Mouse (Mus musculus): ENCODE measurements around the gene Rnf216. TPM values are rescaled to one million over a fixed set of nuclear protein-coding genes. Genes with fewer than 3 reads are reported as not detected.

Gene Rnf216
- polyA plus RNA-seq, 1 experiment from 2014 or later = 38.7 TPM

DNA sequence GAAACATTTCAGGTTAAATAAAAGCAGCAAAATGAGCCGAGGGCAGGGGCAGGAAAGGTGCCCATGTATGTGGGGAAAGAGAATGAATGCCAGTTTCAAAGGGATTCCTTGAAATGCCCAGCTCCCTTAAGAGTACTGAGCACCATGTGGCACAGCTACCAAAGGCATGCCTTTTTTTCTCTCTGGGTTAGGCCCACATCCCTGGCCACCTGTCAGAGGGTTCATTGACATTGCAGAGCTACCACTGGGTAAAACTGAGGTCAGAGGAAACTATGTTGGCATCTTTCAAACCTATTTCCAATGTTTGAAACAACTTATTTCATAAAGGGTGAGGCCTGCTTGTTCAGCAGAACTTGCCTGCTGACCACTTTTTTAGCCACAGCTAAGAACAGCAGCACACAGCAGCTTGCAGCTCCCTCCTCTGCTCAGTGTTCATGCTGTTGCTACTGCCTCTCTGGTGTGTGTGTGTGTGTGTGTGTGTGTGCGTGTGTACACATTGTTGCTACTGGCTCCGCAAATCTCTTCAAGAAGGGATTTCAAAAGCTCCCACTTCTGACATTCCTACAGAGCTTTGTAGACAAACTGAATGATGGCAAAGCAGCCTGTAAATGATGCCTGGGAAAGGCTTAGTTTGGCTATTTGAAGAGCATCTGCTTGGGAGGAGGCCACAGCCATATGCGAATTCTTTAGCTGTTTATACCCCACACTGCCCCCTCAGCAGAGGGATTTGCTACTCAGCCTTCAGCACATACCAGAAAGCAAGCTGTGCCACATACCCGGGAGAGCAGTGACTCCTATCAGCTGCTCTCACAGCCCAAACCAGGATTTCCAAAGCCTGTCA is 59.4 kb downstream of the Rnf216 start:
- Histone ChIP-seq H3K4me2 (peak overlapping the region; percentile 18; the same call in 1 of the 2 replicates), H3K27ac (ENCODE audit: poor library complexity, severe bottlenecking) (peak overlapping the region; percentile 81), H3K4me3 (no peak overlapping the region), H3K4me1 (replicated peaks) (peaks cover 85% of the 10 kb centered on the region), H3K36me3 (peaks cover 9% of the 10 kb centered on the region), H3K27me3 (replicated peaks) (no peaks in the 10 kb centered on the region), H3K9ac (peak overlapping the region; percentile 57), H3K9me3 (replicated peaks) (no peaks in the 10 kb centered on the region)
- whole genome bisulfite sequencing = 34% methylated on average over 5 of the region's 5 CpGs
- ATAC-seq (ENCODE audit: insufficient number of reproducible peaks, low FRiP score) = no peak

DNA sequence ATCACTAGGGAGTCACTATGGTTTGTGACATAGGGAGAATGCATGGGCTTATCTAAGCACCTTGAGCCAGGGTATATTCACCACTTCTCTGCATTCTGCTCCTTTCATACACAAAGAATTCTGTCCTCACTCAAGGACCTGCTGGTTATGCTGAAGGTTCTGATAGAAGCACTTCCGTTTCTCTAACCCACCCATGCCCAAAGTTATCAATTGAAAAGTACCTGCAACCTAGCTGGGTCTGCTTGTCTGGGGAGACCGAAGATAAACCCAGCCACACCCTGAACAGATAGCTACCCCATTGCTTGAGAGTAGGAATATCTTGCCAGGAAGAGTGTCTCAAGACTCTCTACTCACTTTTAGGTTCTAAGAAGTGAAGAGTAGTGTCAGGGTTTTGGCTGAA is 60.1 kb downstream of the Rnf216 start:
- WGBS = 55% methylated on average over 2 of the region's 2 CpGs
- H3K4me1 ChIP-seq (replicated peaks) = peaks cover 85% of the 10 kb centered on the region

DNA sequence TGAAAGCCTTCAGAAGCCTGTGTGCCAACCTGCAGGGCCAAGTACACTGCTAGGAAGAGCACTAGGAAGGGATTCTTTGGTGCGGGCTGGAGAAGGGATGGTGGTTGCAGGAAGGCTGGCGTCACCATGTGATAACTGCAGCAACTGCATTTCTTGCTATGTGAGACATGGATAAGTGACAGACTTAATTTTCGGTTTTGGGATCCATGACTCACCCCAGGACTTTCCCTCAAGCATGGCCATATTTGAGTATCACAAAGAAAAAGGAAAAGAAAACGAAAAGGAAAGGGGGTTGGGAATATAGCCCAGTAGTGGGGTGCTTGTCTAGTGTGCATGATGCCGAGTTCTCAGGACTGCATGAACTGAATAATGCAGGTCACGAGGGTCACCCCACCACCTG is 60.9 kb downstream of the Rnf216 start:
- Histone ChIP-seq H3K4me3 (no peak overlapping the region), H3K9ac (no peak overlapping the region), H3K27me3 (replicated peaks) (no peaks in the 10 kb centered on the region), H3K27ac (ENCODE audit: poor library complexity, severe bottlenecking) (no peak overlapping the region), H3K4me1 (replicated peaks) (peaks cover 85% of the 10 kb centered on the region), H3K36me3 (peaks cover 9% of the 10 kb centered on the region), H3K9me3 (replicated peaks) (no peaks in the 10 kb centered on the region), H3K4me2 (no peak overlapping the region)
- no peak for ATAC-seq (ENCODE audit: insufficient number of reproducible peaks, low FRiP score)
- 79% methylated on average over 6 of the region's 6 CpGs for WGBS

More for the DNA sequence above, 60.1 kb downstream of the Rnf216 start:
- Histone ChIP-seq H3K36me3 (peaks cover 9% of the 10 kb centered on the region), H3K27me3 (replicated peaks) (no peaks in the 10 kb centered on the region), H3K4me3 (no peak overlapping the region), H3K9ac (no peak overlapping the region), H3K9me3 (replicated peaks) (no peaks in the 10 kb centered on the region), H3K27ac (ENCODE audit: poor library complexity, severe bottlenecking) (peak overlapping the region; percentile 81), H3K4me2 (no peak overlapping the region)
- ATAC-seq (ENCODE audit: insufficient number of reproducible peaks, low FRiP score) = no peak

DNA sequence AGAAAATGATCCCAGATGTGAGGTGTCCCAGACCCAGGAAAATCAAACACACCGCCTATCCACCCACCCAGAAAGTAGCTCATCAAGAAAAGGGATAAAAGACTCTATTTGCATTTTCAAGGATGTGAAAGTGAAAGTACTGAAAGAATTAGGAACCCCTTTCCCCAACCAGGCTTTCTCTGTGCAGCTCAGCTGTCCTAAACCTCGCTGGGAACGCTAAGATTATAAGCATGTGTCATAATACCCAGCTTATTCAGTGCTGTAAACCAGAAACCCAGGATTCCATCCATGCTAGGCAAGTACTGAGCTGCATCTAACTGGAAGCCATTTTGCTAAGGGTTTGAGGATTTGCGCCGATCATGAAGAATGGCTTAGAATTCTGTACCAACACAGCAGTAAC is 62.5 kb downstream of the Rnf216 start:
- H3K36me3 ChIP-seq = peaks cover 10% of the 10 kb centered on the region
- peak overlapping the region; percentile 28; the same call in 1 of the 2 replicates for H3K4me2 ChIP-seq
- no peaks in the 10 kb centered on the region for H3K27me3 ChIP-seq (replicated peaks)
- H3K9me3 ChIP-seq (replicated peaks) = no peaks in the 10 kb centered on the region
- 79% methylated on average over 5 of the region's 5 CpGs for WGBS
- no peak overlapping the region for H3K4me3 ChIP-seq
- no peak for ATAC-seq (ENCODE audit: insufficient number of reproducible peaks, low FRiP score)
- peaks cover 80% of the 10 kb centered on the region for H3K4me1 ChIP-seq (replicated peaks)
- H3K9ac ChIP-seq = no peak overlapping the region; the same call in 1 of the 2 replicates
- H3K27ac ChIP-seq (ENCODE audit: poor library complexity, severe bottlenecking) = peak overlapping the region; percentile 67

DNA sequence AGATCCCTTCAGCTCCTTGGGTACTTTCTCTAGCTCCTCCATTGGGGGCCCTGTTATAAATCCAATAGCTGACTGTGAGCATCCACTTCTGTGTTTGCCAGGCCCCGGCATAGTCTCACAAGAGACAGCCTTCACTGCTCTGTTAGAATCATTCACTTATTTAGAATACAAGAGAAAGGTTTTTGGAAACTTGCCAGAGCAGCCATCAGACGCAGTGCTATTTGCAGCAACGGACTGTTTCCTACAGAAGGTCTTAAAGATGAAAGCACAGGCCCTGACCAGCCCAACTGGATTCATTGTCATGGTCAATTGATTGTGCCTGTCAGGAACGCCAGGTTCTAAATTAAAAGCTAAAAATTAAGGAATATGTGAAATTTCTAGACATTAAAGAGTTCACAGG is 63.0 kb downstream of the Rnf216 start:
- no peak for ATAC-seq (ENCODE audit: insufficient number of reproducible peaks, low FRiP score)

DNA sequence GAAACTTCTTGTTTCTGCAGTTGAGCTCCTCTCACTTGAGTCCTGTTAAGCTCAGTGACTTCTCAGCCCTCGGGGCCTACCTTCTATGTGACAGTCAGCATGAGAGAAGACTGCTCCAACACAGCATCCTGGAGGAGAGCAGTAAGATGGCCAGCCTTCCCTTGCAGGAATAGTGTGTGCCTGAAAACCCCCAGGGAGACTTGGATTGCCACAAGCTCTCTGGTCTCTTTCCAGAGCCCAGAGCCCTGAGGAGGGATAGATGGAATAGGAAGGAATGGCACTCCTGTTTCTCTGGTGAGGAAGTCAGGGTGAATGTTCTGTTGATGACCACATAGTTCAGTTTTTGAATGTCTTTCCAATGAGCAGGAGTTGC is 63.8 kb downstream of the Rnf216 start:
- no peaks in the 10 kb centered on the region for H3K9me3 ChIP-seq (replicated peaks)
- H3K4me1 ChIP-seq (replicated peaks) = peaks cover 77% of the 10 kb centered on the region
- peaks cover 18% of the 10 kb centered on the region for H3K36me3 ChIP-seq
- no peak for ATAC-seq (ENCODE audit: insufficient number of reproducible peaks, low FRiP score)
- H3K27ac ChIP-seq (ENCODE audit: poor library complexity, severe bottlenecking) = peak overlapping the region; percentile 67
- H3K4me2 ChIP-seq = no peak overlapping the region
- 0 out of 2 replicates have a peak overlapping the region, but pooled peaks have one; percentile 8 for H3K9ac ChIP-seq
- WGBS = 77% methylated on average over 1 of the region's 1 CpGs
- H3K27me3 ChIP-seq (replicated peaks) = no peaks in the 10 kb centered on the region
- no peak overlapping the region for H3K4me3 ChIP-seq

More for the DNA sequence above, 63.0 kb downstream of the Rnf216 start:
- no peak overlapping the region for H3K4me3 ChIP-seq
- peaks cover 15% of the 10 kb centered on the region for H3K36me3 ChIP-seq
- WGBS = 24% methylated on average over 4 of the region's 4 CpGs
- peak overlapping the region; percentile 67 for H3K27ac ChIP-seq (ENCODE audit: poor library complexity, severe bottlenecking)
- H3K9me3 ChIP-seq (replicated peaks) = no peaks in the 10 kb centered on the region
- H3K9ac ChIP-seq = no peak overlapping the region
- H3K4me1 ChIP-seq (replicated peaks) = peaks cover 81% of the 10 kb centered on the region
- H3K27me3 ChIP-seq (replicated peaks) = no peaks in the 10 kb centered on the region
- 0 out of 2 replicates have a peak overlapping the region, but pooled peaks have one; percentile 28 for H3K4me2 ChIP-seq

DNA sequence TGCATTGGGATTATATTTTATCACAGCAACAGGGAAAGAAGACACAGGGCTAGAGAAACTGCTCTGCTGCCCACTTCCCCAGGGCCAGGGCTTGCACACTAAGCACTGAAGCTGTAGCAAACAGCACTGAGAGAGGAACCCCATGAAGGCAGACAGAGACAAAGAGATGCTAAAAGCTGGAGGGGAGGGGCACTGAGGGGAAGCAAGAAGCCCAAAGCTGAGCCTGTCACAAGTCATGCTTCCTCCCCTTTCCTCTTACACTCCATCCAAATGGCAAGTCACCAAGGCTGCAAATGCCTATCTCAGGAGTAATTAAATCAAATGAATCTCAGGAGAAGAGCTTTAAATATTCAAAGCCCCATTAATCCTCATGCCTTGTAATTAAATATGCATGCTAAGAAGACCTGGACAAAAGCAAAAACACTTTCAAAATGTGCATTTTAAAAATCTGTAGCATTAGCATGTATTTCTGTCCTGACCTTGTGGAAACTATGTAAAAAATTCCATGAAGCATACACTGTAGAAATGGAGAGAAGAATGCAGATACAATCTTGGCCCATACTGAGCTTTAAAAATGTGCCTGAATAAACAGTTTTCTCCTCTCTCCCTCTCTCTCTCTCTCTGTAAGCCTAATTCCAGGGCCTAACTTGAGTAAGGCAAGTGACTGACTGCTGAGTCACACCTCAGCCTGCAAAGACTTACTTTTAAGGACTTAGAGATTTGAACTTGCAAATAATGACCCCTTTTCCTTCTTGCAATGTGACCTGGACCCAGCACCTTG is 64.4 kb downstream of the Rnf216 start:
- Histone ChIP-seq H3K4me1 (replicated peaks) (peaks cover 72% of the 10 kb centered on the region), H3K36me3 (peaks cover 20% of the 10 kb centered on the region)

DNA sequence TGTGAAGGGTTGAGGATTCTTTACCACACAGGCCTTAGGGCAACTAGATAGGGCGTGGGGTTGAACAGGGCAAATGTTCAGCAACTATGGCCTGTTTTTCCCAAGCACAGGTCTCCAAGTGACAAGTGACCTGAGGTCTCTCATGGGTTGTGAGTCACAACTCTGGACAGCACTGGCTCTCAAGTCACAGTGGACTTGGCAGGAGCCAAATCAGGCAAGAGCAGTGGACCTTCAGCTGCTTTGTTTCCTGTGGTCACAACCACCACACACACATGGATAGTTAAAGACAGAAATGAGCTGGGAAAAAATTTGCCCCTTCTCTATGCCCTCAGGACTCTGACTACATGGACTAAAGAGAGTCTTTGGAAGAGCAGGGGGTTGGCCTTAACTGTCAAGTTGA is 65.2 kb downstream of the Rnf216 start:
- peaks cover 28% of the 10 kb centered on the region for H3K36me3 ChIP-seq
- peaks cover 7% of the 10 kb centered on the region; the same call in 1 of the 2 replicates for H3K9me3 ChIP-seq (replicated peaks)
- 77% methylated on average over 1 of the region's 1 CpGs for WGBS
- H3K4me3 ChIP-seq = no peak overlapping the region
- no peak overlapping the region for H3K9ac ChIP-seq
- H3K27ac ChIP-seq (ENCODE audit: poor library complexity, severe bottlenecking) = no peak overlapping the region
- H3K4me1 ChIP-seq (replicated peaks) = peaks cover 63% of the 10 kb centered on the region
- H3K27me3 ChIP-seq (replicated peaks) = no peaks in the 10 kb centered on the region
- H3K4me2 ChIP-seq = no peak overlapping the region
- ATAC-seq (ENCODE audit: insufficient number of reproducible peaks, low FRiP score) = no peak

More for the DNA sequence above, 64.4 kb downstream of the Rnf216 start:
- Histone ChIP-seq H3K9ac (0 out of 2 replicates have a peak overlapping the region, but pooled peaks have one; percentile 32), H3K9me3 (replicated peaks) (no peaks in the 10 kb centered on the region), H3K4me3 (no peak overlapping the region), H3K4me2 (no peak overlapping the region), H3K27ac (ENCODE audit: poor library complexity, severe bottlenecking) (peak overlapping the region; percentile 67), H3K27me3 (replicated peaks) (no peaks in the 10 kb centered on the region)
- ATAC-seq (ENCODE audit: insufficient number of reproducible peaks, low FRiP score) = no peak

DNA sequence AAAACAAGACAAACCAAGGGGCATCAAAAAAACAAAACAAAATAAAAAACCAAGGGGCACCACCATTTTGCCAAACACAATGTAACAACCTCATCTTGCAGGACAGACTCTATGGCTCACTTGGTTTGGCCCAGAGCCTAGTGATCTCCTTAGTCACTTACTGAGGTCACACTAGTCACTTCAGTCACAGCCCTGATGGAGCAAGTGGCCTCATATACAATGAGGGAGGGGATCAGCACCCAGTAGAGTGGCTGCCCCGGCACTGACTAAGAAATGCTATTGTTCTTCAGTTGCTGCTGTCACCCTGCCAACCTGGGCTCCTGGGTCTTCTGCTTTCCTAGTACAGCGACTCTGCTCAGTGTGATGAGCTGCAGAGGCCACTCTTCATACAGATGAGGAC is 68.9 kb downstream of the Rnf216 start:
- no peak for ATAC-seq (ENCODE audit: insufficient number of reproducible peaks, low FRiP score)
- H3K4me3 ChIP-seq = no peak overlapping the region
- WGBS = 59% methylated on average over 2 of the region's 2 CpGs
- H3K27ac ChIP-seq (ENCODE audit: poor library complexity, severe bottlenecking) = no peak overlapping the region
- H3K27me3 ChIP-seq (replicated peaks) = no peaks in the 10 kb centered on the region
- peaks cover 34% of the 10 kb centered on the region for H3K4me1 ChIP-seq (replicated peaks)
- peaks cover 7% of the 10 kb centered on the region; the same call in 1 of the 2 replicates for H3K9me3 ChIP-seq (replicated peaks)
- H3K36me3 ChIP-seq = peaks cover 27% of the 10 kb centered on the region
- H3K4me2 ChIP-seq = no peak overlapping the region
- H3K9ac ChIP-seq = no peak overlapping the region

DNA sequence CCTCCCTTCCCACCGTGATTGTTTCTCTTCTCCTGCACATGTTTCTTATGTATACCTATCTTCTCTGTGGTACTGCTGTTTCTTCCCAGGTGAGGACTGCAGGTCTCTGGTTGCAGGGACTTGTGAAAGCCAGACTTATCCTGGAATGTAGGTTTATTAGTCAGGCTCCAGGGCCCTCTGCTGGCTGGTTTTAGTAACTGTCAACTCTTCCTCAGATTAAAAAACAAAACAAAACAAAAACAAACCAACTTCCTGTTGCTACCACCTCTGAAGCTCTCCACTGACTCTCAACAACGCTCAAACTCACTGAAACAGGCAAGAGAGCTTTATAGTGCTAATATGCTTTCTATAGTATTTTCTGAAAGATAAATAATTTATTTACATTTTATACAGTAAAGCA is 69.5 kb downstream of the Rnf216 start:
- no peak for ATAC-seq (ENCODE audit: insufficient number of reproducible peaks, low FRiP score)
- H3K4me2 ChIP-seq = no peak overlapping the region
- no peaks in the 10 kb centered on the region for H3K27me3 ChIP-seq (replicated peaks)
- peaks cover 29% of the 10 kb centered on the region for H3K4me1 ChIP-seq (replicated peaks)
- H3K4me3 ChIP-seq = no peak overlapping the region
- peaks cover 7% of the 10 kb centered on the region; the same call in 1 of the 2 replicates for H3K9me3 ChIP-seq (replicated peaks)
- H3K27ac ChIP-seq (ENCODE audit: poor library complexity, severe bottlenecking) = no peak overlapping the region
- H3K36me3 ChIP-seq = peaks cover 27% of the 10 kb centered on the region
- WGBS = 85% methylated on average over 2 of the region's 2 CpGs
- no peak overlapping the region for H3K9ac ChIP-seq

DNA sequence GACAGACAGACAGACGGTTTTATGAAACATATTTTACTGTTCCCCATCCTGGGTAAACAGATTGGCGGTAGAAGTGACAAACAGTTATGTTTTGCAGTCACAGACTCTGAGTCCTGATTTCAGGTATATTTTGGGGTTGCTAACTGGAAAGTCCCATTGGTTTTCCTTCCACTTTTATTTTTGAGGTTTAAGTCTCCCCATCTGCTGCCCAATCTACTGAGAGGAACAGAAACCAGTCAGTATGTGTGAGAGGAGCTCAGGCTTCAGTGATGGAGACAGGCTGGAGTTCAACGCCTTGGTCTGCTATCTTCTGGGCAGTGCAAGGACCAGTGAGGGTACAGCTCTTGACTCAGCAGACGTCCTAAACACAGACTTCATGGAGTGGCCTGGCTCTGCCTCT is 74.0 kb downstream of the Rnf216 start:
- Histone ChIP-seq H3K27me3 (replicated peaks) (no peaks in the 10 kb centered on the region), H3K36me3 (peaks cover 16% of the 10 kb centered on the region), H3K4me2 (no peak overlapping the region), H3K9ac (no peak overlapping the region), H3K27ac (ENCODE audit: poor library complexity, severe bottlenecking) (no peak overlapping the region), H3K9me3 (replicated peaks) (peaks cover 7% of the 10 kb centered on the region; the same call in 1 of the 2 replicates), H3K4me1 (replicated peaks) (peaks cover 12% of the 10 kb centered on the region), H3K4me3 (no peak overlapping the region)
- ATAC-seq (ENCODE audit: insufficient number of reproducible peaks, low FRiP score) = no peak
- 67% methylated on average over 4 of the region's 4 CpGs for WGBS
